Mouse (Mus musculus) layer of hippocampus, adult 2 months (tissue): ENCODE measurements around the gene 5730409E04Rik. TPM values are rescaled to one million over a fixed set of nuclear protein-coding genes. Genes with fewer than 3 reads are reported as not detected.
A peak's percentile ranks its signal among the peaks of the same experiment; 100 is the strongest.

Experiments
- DNase-seq, 2 experiments: peaks; one replicate each; pipeline ENCODE4 v3.0.0; 2022; ENCODE audit warnings: low spot score in 2 of 2
- H3K27ac ChIP-seq: fragments of 200-600 bp; 2 replicates; pipeline ENCODE4 v1.8.1; 2022
- H3K4me3 ChIP-seq: fragments of 200-600 bp; 2 replicates; pipeline ENCODE4 v1.8.1; 2022; ENCODE audit warnings: mild to moderate bottlenecking
- CTCF ChIP-seq: fragments of 200-600 bp; conservative IDR thresholded peaks from 2 replicates; pipeline ENCODE4 v1.8.1; 2022; ENCODE audit warnings: antibody characterized with exemption, mild to moderate bottlenecking, moderate library complexity
- long read RNA-seq, 2 experiments: library from polyadenylated mRNA; stranded (forward); transcript quantifications; one replicate each; pipeline ENCODE4 v2.0.0; 2021; ENCODE audit warnings: borderline mapping rate in 2 of 2
- total RNA-seq, 2 experiments: library from RNA; stranded (reverse); gene quantifications; 2 replicates each; pipeline ENCODE4 v1.2.3; 2021

Gene 5730409E04Rik
- total RNA-seq = 10 to 100 TPM; 64.3 to 72.3 TPM
- long read RNA-seq, experiment 1, partial matches to known transcripts = 0 of 4 reads
- long read RNA-seq, experiment 1, other reads (novel, unspliced or antisense) = 4 of 4 reads
- long read RNA-seq, experiment 2, partial matches to known transcripts = 0 of 5 reads
- long read RNA-seq, experiment 2, other reads (novel, unspliced or antisense) = 5 of 5 reads

DNA sequence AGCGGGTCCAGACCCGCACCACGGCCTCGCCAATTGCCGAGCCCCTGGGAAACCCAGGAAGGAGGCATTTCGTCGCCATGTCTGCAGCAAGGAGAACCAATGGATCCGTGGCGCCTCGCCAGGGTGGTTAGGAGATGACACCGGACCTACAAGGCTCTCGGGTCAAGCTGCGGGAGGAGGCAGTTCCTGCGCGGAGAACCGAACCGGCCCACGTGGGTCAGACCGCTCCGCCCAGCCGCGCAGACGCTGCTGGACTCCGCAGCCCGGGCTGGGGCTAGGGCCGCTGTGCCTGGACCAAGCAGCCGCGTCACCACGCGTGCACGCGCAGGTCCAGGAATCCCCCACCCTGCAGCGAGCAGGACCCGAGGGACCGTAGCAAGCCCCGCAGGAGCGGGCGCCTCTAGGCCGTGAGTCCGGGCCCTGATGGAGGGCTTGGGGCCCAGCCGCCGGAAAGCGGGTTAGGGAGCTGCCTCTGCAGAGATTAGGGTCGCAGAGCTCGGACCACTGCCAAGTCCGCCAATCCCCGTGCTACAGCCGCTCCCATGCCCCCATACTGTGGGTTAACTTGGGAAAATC is at the start of gene 5730409E04Rik:
5730409E04Rik (plus strand) TSS at position 213 of the 576 bp plus-strand sequence.
- peak; percentile 75 to 81 for DNase-seq
- 0 out of 2 replicates have a peak, but pooled peaks have one; percentile 5 for TF ChIP-seq CTCF
- H3K4me3 ChIP-seq = peak within 1 kb of the TSS; percentile 89
- H3K27ac ChIP-seq = peak within 1 kb of the TSS; percentile 96

- no peak for DNase-seq
- Histone ChIP-seq H3K4me3 (no peak overlapping the region), H3K27ac (no peak overlapping the region)
- no peak for TF ChIP-seq CTCF
These were observed 45.8 kb upstream of the 5730409E04Rik start for GRCm38 (mm10) chr4:126563798-126564197.

- TF ChIP-seq CTCF = no peak
- Histone ChIP-seq H3K27ac (no peak overlapping the region), H3K4me3 (no peak overlapping the region)
- no peak for DNase-seq
These were observed 42.4 kb upstream of the 5730409E04Rik start for GRCm38 (mm10) chr4:126567243-126567642.

DNA sequence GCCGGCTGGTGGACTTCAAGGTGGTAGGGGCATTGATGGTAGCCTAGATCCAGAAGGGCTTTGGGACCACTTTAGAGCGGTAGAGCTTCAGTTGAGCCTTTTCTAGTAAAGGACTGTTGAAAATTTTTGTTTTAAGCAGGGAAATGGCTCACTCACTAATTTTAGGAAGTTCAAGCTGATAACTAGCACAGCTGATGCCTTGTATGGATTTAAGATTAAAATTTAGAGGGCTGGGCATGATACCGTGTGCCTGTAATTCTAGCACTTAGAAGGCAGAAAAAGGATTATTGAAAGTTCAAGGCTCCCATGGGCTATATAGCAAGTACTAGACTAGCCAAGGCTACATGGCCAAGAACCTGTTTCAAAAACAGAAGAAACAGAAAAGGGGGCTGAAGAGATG is 39.8 kb upstream of the 5730409E04Rik start:
- no peak for TF ChIP-seq CTCF
- DNase-seq = no peak
- no peak overlapping the region for H3K27ac ChIP-seq
- H3K4me3 ChIP-seq = no peak overlapping the region

- H3K27ac ChIP-seq = peak overlapping the region; percentile 67
- TF ChIP-seq CTCF = no peak
- peak; percentile 66 to 76 for DNase-seq
- H3K4me3 ChIP-seq = peak overlapping the region; percentile 22; the same call in 1 of the 2 replicates
These were observed 33.3 kb upstream of the 5730409E04Rik start for GRCm38 (mm10) chr4:126576281-126576680.

- TF ChIP-seq CTCF = no peak
- DNase-seq = no peak
- no peak overlapping the region for H3K4me3 ChIP-seq
These were observed 31.7 kb upstream of the 5730409E04Rik start for GRCm38 (mm10) chr4:126577920-126578319.

GRCm38 (mm10) chr4:126579077-126579476 is 30.5 kb upstream of the 5730409E04Rik start:
- Histone ChIP-seq H3K27ac (no peak overlapping the region), H3K4me3 (no peak overlapping the region)
- no peak for DNase-seq
- no peak for TF ChIP-seq CTCF

More at GRCm38 (mm10) chr4:126577920-126578319, 31.7 kb upstream of the 5730409E04Rik start:
- H3K27ac ChIP-seq = no peak overlapping the region

DNA sequence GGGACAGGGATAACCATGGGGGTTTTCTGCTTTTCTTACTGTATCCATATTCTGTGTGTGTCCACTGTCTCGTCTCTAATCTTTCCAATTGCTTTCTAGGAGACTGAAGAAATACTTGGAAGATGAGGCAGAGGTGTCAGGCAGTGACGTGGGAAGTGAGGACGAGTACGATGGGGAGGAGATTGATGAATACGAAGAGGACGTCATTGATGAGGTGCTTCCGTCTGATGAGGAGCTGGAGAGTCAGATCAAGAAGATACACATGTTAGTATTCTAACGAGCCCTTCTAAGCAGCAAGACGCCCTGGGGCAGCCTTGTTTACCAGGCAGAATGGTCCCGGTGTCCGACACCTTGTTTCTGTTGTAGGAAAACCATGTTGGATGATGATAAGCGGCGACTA is 23.9 kb upstream of the 5730409E04Rik start:
- Histone ChIP-seq H3K4me3 (no peak overlapping the region), H3K27ac (no peak overlapping the region)
- DNase-seq = no peak
- TF ChIP-seq CTCF = no peak

DNA sequence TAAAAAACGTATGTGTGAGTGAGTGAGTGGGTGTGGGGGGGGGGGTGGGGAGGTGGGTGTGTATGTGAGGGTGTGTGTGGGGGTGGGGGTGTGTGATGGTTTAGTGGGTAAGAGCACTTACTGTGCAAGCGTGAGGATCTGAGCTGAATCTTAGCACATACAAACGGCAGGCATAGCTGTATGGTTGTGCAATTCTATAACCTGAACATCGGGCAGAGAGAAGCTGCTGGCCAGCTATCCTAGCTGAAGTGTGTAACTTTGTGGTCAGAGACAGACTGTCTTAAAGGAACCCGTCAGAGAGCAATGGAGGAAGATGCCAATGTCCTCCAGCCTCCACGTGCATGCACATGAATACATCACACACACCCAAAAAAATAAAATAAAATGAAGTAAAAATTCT is 17.6 kb upstream of the 5730409E04Rik start:
- no peak overlapping the region for H3K4me3 ChIP-seq
- H3K27ac ChIP-seq = no peak overlapping the region
- no peak for DNase-seq
- no peak for TF ChIP-seq CTCF

DNA sequence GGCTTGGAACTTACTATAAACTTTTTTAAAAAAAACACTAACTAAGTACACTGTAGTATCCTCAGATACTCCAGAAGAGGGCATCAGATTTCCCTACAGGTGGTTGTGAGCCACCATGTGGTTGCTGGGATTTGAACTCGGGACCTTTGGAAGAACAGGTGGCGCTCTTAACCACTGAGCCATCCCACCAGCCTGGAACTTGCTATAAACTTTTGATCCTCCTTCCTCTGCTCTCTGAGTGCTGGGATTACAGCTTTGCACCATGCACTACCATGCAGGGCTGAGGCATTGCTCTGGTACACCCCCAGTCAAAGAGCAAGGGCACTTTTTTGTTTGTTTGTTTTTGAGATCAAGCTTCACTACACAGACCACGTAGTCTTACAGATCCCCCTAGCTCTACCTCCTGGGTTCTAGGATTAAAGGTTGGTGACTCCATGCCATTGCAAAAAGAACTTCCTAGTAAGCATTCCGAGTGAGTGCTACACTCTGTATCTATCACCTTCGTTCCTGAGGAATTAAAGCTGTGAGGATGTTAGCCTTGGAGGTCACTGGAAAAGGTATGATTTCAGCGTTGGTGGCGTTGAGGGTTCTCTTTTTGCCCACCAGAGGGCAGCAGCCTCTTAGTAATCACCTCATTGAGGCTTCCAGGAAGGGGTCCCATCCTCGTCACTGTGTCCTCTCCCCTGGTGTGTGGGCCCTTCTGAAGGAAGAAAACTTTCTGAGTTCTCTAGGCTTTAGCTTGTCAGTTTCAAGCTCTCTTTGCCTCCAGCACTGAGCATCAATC is 9.5 kb upstream of the 5730409E04Rik start:
- no peak overlapping the region for H3K27ac ChIP-seq
- no peak overlapping the region for H3K4me3 ChIP-seq
- peak; percentile 29 to 73 for DNase-seq
- TF ChIP-seq CTCF = peak; percentile 96

GRCm38 (mm10) chr4:126601597-126602444 is 7.8 kb upstream of the 5730409E04Rik start:
- peak overlapping the region; percentile 37 for H3K4me3 ChIP-seq
- no peak for TF ChIP-seq CTCF
- DNase-seq = peak; percentile 31 to 36
- peak overlapping the region; percentile 36; the same call in 1 of the 2 replicates for H3K27ac ChIP-seq

DNA sequence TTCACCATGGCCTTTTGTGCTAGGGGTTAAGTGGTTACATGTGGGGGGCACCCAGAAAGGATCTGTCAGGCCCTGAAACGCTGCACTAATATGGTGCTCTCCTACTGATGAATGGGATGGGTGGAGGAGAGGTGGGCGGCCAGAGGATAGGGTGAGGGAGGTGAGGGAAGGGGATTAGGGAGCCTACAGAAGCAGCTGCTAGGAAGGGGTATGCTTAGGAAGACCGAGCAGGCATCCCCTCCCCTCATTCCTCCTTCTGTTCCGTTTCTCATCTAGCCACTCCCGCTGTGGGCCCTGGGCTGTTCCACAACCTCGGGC is 7.2 kb upstream of the 5730409E04Rik start:
- peak overlapping the region; percentile 37 for H3K4me3 ChIP-seq
- no peak for TF ChIP-seq CTCF
- H3K27ac ChIP-seq = peak overlapping the region; percentile 36; the same call in 1 of the 2 replicates
- DNase-seq = no peak
